Mouse (Mus musculus) liver, embryonic 16.5 days (tissue): ENCODE data around the gene Esrrg. TPM values are rescaled to one million over a fixed set of nuclear protein-coding genes. Genes with fewer than 3 reads are reported as not detected.

Source experiments
- ATAC-seq: fragments of 200-750 bp; cut with Nextera tagmentation; 2 replicates; pipeline ENCODE4 v1.8.0; 2017; ENCODE audit warnings: low read depth, mild to moderate bottlenecking, moderate number of reproducible peaks, moderate library complexity
- H3K27ac ChIP-seq: fragments of 300-500 bp; sonication (generic); 2 replicates; pipeline ENCODE4 v1.5.1; 2014; ENCODE audit warnings: mild to moderate bottlenecking, low read length
- H3K27me3 ChIP-seq: fragments of 300-500 bp; sonication (generic); 2 replicates; pipeline ENCODE4 v1.6.1; 2014; ENCODE audit warnings: low read depth, low read length, mixed read lengths; ENCODE audit not compliant: control insufficient read depth, insufficient read depth
- H3K36me3 ChIP-seq: fragments of 300-500 bp; sonication (generic); 2 replicates; pipeline ENCODE4 v1.6.1; 2014; ENCODE audit warnings: mild to moderate bottlenecking; ENCODE audit not compliant: control insufficient read depth, insufficient read depth
- H3K4me1 ChIP-seq: fragments of 300-500 bp; sonication (generic); 2 replicates; pipeline ENCODE4 v1.6.1; 2014; ENCODE audit warnings: low read depth, low read length, mixed read lengths; ENCODE audit not compliant: control insufficient read depth
- H3K4me2 ChIP-seq: fragments of 300-500 bp; sonication (generic); 2 replicates; pipeline ENCODE4 v1.6.1; 2014; ENCODE audit warnings: low read depth, low read length, mixed read lengths
- H3K4me3 ChIP-seq: fragments of 300-500 bp; sonication (generic); 2 replicates; pipeline ENCODE4 v1.5.1; 2014; ENCODE audit warnings: low read depth, mild to moderate bottlenecking, low read length
- H3K9ac ChIP-seq: fragments of 300-500 bp; sonication (generic); 2 replicates; pipeline ENCODE4 v1.6.1; 2014; ENCODE audit warnings: low read depth, low read length
- H3K9me3 ChIP-seq: fragments of 300-500 bp; sonication (generic); replicated peaks from 2 replicates; pipeline ENCODE4 v1.6.1; 2016; ENCODE audit warnings: low read length; ENCODE audit not compliant: control insufficient read depth
- WGBS: fragments of 180-500 bp; shearing (Covaris S2); extraction: QIAGEN DNeasy Blood & Tissue Kit; methylation state at CpG from one replicate; pipeline ENCODE4 v1.1.7; 2014; ENCODE audit not compliant: insufficient replicate concordance; 5-methylcytosine and 5-hydroxymethylcytosine counted together
- polyA plus RNA-seq: library from polyadenylated mRNA; unstranded; fragments of >200 nt; fragmentation: Nextera tagmentation; extraction: Ambion mirVana; gene quantifications from 2 replicates; pipeline ENCODE4 v1.2.1, GENCODE M21; 2015

The Esrrg gene
- polyA plus RNA-seq, 1 experiment from 2014 or later = 0.19 TPM

GRCm38 (mm10) chr1:187931146-187931545 lies 322.6 kb downstream of the Esrrg start:
- Histone ChIP-seq H3K4me2 (no peak overlapping the region), H3K27me3 (no peaks in the 10 kb centered on the region), H3K9me3 (no peaks in the 10 kb centered on the region), H3K36me3 (no peaks in the 10 kb centered on the region), H3K4me1 (no peaks in the 10 kb centered on the region), H3K27ac (no peak overlapping the region), H3K4me3 (no peak overlapping the region), H3K9ac (no peak overlapping the region)
- WGBS = 56% methylated on average over 3 of the region's 3 CpGs
- ATAC-seq = no peak

- no peak overlapping the region for H3K9ac ChIP-seq
- no peak for ATAC-seq
- no peaks in the 10 kb centered on the region for H3K27me3 ChIP-seq
- H3K4me3 ChIP-seq = no peak overlapping the region
- H3K4me2 ChIP-seq = no peak overlapping the region
- no peaks in the 10 kb centered on the region for H3K4me1 ChIP-seq
- H3K36me3 ChIP-seq = no peaks in the 10 kb centered on the region
- H3K9me3 ChIP-seq = no peaks in the 10 kb centered on the region
- WGBS = 65% methylated on average over 7 of the region's 7 CpGs
- no peak overlapping the region for H3K27ac ChIP-seq
Measured at GRCm38 (mm10) chr1:187938652-187939051, 330.1 kb downstream of the Esrrg start.

- H3K4me3 ChIP-seq = no peak overlapping the region
- H3K27ac ChIP-seq = no peak overlapping the region
- H3K4me1 ChIP-seq = no peaks in the 10 kb centered on the region
- no peaks in the 10 kb centered on the region for H3K9me3 ChIP-seq
- no peaks in the 10 kb centered on the region for H3K36me3 ChIP-seq
- no peak overlapping the region for H3K9ac ChIP-seq
- ATAC-seq = no peak
- H3K4me2 ChIP-seq = no peak overlapping the region
- H3K27me3 ChIP-seq = no peaks in the 10 kb centered on the region
- WGBS = 52% methylated on average over 4 of the region's 4 CpGs
Measured at GRCm38 (mm10) chr1:187939078-187939477, 330.5 kb downstream of the Esrrg start.

GRCm38 (mm10) chr1:187951506-187951905 lies 342.9 kb downstream of the Esrrg start:
- Histone ChIP-seq H3K9ac (no peak overlapping the region), H3K4me3 (no peak overlapping the region), H3K27ac (no peak overlapping the region), H3K36me3 (no peaks in the 10 kb centered on the region), H3K4me1 (no peaks in the 10 kb centered on the region), H3K27me3 (no peaks in the 10 kb centered on the region), H3K9me3 (no peaks in the 10 kb centered on the region), H3K4me2 (no peak overlapping the region)
- ATAC-seq = no peak
- 52% methylated on average over 3 of the region's 3 CpGs for WGBS

GRCm38 (mm10) chr1:187956702-187957101 lies 348.1 kb downstream of the Esrrg start:
- H3K36me3 ChIP-seq = no peaks in the 10 kb centered on the region
- whole genome bisulfite sequencing = 67% methylated on average over 2 of the region's 2 CpGs
- no peaks in the 10 kb centered on the region for H3K27me3 ChIP-seq
- H3K9me3 ChIP-seq = no peaks in the 10 kb centered on the region
- no peaks in the 10 kb centered on the region for H3K4me1 ChIP-seq
- no peak overlapping the region for H3K4me3 ChIP-seq
- H3K27ac ChIP-seq = no peak overlapping the region
- H3K9ac ChIP-seq = no peak overlapping the region
- ATAC-seq = no peak
- H3K4me2 ChIP-seq = no peak overlapping the region

GRCm38 (mm10) chr1:187959192-187959591 lies 350.6 kb downstream of the Esrrg start:
- 71% methylated on average over 9 of the region's 9 CpGs for WGBS
- H3K36me3 ChIP-seq = no peaks in the 10 kb centered on the region
- no peak overlapping the region for H3K4me3 ChIP-seq
- H3K27ac ChIP-seq = no peak overlapping the region
- H3K4me1 ChIP-seq = no peaks in the 10 kb centered on the region
- H3K4me2 ChIP-seq = no peak overlapping the region
- H3K9me3 ChIP-seq = no peaks in the 10 kb centered on the region
- H3K9ac ChIP-seq = no peak overlapping the region
- ATAC-seq = no peak
- H3K27me3 ChIP-seq = no peaks in the 10 kb centered on the region

GRCm38 (mm10) chr1:187961452-187961851 lies 352.9 kb downstream of the Esrrg start:
- no peak for ATAC-seq

GRCm38 (mm10) chr1:187964829-187965760 lies 356.5 kb downstream of the Esrrg start:
- no peak for ATAC-seq
- no peak overlapping the region for H3K4me2 ChIP-seq
- H3K4me1 ChIP-seq = no peaks in the 10 kb centered on the region
- H3K9ac ChIP-seq = no peak overlapping the region
- H3K27me3 ChIP-seq = no peaks in the 10 kb centered on the region
- 56% methylated on average over 18 of the region's 18 CpGs for WGBS
- H3K36me3 ChIP-seq = no peaks in the 10 kb centered on the region
- H3K4me3 ChIP-seq = no peak overlapping the region
- H3K27ac ChIP-seq = no peak overlapping the region
- no peaks in the 10 kb centered on the region for H3K9me3 ChIP-seq

More at GRCm38 (mm10) chr1:187961452-187961851, 352.9 kb downstream of the Esrrg start:
- H3K27me3 ChIP-seq = no peaks in the 10 kb centered on the region
- H3K27ac ChIP-seq = no peak overlapping the region
- no peak overlapping the region for H3K4me3 ChIP-seq
- no peaks in the 10 kb centered on the region for H3K36me3 ChIP-seq
- H3K4me1 ChIP-seq = no peaks in the 10 kb centered on the region
- no peak overlapping the region for H3K4me2 ChIP-seq
- no peak overlapping the region for H3K9ac ChIP-seq
- H3K9me3 ChIP-seq = no peaks in the 10 kb centered on the region
- WGBS = 55% methylated on average over 5 of the region's 5 CpGs

- H3K9me3 ChIP-seq = no peaks in the 10 kb centered on the region
- no peak overlapping the region for H3K27ac ChIP-seq
- WGBS = 47% methylated on average over 6 of the region's 6 CpGs
- H3K4me1 ChIP-seq = no peaks in the 10 kb centered on the region
- ATAC-seq = no peak
- H3K36me3 ChIP-seq = no peaks in the 10 kb centered on the region
- H3K4me3 ChIP-seq = no peak overlapping the region
- H3K4me2 ChIP-seq = no peak overlapping the region
- no peaks in the 10 kb centered on the region for H3K27me3 ChIP-seq
- H3K9ac ChIP-seq = no peak overlapping the region
Measured at GRCm38 (mm10) chr1:187965921-187966320, 357.3 kb downstream of the Esrrg start.
